Mouse (Mus musculus): ENCODE measurements at regions not wholly inside any gene's neighbourhood (a gene's known extent, or its start where the extent isn't known, plus 50 kb on each side); places are given as distances from the start of the nearest gene placed in this dataset.

DNA sequence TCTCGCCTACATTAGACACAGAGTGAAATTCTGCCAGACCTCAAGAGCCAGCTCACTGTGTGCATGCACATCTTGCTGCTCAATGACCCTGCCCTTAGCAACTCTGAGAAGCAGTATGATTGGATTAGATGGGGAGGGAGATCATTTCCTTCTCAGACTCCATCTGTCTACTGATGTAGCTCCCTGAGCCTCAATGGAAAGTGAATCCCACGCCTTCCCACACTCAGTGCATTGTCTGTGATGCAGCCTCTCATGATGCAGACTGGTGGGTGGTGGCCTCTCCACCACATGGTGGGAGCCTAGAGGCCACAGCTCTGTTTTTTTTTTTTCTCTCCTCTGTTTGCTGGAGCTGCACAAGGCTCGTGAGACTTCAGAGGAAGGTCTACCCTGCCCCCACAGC is 447.1 kb upstream of the Zmiz1 start:
- DNase-seq (ENCODE audit: low spot score), result no peak

DNA sequence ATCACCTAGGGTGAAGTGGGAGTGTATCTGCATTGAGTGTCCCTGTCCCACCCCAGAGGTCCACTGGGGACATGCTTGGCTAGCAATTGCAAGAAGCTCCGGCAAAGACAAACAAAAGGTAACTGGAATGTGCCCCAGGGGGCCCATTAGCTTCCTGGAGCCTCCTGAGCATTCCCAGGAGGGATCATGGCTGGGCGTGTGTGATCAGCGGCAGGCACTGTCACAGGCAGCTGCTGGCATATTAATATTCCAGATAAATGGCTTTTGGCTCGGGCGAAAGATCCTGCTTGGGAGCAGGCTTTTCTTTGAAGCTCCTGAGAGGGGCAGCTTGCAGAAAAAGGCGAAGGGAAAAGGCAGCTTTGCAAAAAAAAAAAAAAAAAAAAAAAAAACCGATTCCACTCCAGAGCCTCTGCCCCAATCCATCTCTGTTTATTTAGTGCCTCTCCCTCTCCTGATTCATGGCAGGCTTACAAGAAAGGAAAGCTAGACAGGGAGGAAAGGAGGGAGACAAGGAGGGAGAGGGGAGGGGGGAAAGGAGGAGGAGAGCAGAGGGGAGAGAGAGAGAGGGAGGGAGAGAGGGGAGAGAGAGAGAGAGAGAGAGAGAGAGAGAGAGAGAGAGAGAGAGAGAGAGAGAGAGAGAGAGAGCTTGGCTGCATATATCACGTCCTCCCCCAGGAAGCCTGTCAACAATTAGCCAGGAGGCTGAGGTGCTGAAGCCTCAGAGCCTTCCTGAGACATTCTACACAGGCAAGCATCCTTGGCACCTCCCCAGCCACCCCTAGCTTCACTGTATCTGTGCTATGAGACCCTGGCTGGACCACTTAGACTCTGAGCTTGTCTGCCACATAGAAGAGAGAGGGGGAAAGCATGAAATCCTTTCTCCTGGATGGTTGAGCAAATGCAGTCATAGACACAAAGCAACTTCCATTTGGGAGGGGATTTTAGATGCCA is 443.4 kb upstream of the Zmiz1 start:
- DNase-seq (ENCODE audit: low spot score), result peak; percentile 32

DNA sequence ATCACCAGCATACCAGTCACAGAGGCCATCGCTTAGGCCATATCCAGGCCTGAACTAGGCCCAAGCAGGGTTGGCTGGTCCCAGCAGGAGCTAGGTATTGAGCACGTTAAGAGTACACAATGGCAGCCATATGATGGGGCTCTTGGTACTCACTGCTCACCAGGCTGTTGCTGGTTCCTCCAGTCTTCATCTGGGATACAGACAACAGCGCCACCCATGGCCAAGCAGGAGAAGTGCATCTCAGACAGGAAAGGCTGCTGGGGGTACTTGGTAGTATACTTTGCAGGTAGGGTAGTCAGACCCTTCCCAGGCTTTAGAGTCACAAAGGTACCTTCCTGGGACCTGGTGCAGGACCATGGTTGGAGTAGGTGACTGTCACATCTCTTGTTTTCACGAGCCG is 441.1 kb upstream of the Zmiz1 start:
- no peak for DNase-seq (ENCODE audit: low spot score)

DNA sequence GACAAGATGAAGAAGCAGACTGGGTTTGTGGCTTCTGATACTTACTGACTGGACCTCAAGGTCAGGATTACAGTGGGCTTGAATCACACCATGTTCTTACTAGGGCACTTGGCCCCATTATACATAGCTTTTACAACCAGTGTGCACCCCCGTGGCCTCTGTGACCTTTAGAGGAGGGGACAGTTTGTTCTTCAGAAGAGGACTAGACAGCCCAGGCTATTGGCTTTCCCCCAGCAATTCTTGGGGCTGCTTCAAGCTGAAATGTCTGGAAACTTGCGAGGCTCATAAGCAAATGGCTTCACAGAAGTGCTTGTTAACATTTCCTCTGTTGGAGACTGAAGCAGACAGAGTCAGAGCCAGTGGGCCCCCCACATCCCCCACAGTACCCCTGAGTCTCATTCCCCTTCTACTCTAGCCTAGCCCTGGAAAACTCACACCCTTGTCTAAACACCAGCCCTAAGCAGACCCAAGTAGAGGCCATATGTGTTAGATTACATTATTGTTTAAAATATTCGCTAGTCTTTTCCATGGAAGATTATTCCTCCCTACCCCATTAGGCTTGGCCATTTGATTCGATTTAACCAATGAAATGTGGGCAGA is 439.6 kb upstream of the Zmiz1 start:
- DNase-seq (ENCODE audit: low spot score), result no peak

DNA sequence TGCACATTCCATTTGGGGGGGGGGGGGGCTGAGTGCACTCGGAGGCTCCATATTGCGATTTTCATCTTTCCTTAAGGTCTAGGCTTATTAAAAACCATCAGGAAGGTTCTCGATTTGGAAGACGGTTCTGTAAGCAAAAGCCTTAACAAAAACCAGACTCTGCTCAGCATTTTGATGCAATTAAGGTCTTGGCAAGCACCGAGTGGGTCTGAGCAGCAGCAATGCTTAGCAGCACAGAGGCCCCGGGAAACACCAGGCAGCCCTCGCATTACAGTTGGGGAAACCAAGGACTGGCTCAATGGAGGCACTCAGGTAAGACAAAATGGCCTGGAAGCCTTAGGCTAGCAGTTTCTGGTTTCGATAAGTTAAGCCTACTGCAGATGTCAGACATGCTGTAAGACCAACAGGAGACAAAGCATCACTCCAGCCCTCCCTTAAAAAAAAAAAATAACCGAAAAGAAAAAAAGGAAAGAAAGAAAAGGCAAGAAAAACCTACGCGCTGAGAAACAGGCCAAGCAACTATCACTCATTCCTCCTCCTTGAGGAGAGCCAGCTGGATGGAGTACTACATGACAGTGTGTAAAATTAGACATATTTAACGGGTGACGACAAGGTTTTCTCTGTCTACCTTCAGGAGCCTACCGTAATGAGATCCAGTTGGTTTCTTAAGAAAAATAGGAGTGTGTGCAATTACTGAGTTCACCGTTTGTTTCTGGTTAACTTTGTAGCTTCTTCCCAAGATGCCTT is 436.3 kb upstream of the Zmiz1 start:
- DNase-seq (ENCODE audit: low spot score), result no peak

DNA sequence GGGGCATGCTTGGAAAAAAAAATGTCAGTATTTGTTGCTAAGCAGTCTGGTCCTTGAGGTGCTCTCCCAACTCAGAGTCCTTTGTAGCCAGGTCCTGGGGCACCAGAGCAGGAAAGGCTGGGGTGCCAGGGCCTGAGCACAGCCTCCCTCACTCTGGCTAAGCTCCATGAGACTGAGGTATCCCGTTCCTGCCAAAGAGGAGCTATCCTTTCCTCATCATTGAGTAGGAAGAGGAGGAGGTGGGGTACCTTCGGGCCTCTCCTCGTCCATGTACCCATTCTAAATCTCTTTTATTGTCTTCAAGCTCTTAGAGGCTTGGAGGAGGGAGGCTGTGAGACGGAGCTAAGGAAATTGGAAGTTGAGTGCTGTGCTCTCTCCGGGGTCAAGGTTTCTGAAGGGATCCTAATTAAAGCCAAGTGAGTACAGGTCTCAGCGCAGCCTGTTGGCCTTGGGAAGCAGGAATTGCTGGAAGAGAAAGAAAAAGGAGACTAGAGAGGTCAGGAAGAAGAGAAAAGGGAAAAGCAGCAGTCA is 435.6 kb upstream of the Zmiz1 start:
- DNase-seq (ENCODE audit: low spot score), result no peak

DNA sequence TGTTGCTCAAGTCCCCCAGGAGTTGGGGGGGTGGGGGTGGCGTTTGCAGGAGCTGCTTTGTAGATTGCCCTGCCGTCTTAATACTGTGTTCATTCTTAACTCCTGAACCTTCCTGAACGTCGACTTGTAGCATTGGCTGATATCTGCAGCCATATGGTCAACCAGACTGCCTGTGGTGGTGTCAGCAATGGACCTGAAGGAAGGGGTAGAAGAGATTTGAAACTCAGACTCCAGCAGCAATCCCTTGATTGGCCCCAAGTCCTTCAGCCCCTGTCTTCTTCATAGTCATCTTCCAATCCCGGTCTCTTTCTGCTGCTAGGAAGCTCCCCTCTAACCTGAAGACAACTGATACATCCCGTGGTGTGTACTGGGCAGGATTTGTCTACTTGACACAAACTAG is 433.9 kb upstream of the Zmiz1 start:
- DNase-seq (ENCODE audit: low spot score), result no peak

DNA sequence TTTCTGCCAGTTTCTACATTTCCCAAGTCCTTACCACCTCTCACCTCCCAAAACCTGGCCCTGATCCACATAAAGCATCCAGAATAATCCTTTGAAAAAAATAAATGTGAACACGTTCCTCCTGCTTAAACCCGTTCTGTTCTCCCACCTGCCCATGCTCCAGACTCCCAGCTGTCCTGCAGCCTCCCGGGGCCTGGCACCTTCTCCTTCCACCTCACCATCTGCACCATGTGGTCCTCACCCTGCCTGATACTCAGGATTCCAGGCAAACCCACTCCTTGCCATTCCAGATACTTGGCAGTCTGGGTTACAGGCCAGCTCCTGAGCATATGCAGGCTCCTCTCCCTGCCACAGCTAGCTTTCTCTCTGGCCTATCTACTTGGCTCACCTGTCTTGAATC is 431.9 kb upstream of the Zmiz1 start:
- no peak for DNase-seq (ENCODE audit: low spot score)

DNA sequence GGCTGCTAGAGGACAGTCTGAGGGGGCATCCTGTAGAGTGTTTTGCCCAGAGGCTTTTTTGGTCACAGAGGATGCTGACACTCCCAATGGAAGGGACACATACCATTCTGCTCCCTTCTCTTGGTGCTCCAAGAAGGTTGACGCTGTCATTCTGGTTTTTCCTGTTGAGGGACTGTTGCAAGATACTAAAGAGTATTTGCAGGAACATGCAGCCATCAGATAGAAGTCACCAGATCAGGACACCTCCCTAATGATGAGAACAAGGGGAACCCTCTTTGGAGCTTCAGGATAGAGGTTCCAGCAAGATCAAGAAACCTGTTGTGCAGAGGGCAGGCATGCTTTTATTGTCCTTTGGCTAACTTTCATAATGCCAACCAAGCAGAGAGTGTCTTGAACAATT is 431.1 kb upstream of the Zmiz1 start:
- no peak for DNase-seq (ENCODE audit: low spot score)

DNA sequence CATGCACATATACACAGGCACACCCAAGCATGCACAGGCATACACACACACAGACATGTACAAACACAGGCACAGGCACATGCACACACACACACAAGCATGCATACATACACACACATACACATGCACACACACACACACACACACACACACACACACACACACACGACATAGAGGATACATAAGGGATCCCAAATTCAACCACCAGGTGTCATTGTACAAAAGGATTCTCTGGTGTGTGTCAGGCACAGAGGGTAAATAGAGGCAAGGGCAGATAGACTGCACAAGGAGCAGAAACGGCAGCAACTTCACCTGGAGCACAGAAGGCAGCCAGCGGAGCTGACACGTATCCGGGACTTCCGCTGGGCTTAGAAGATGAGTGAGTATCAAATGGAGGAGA is 428.1 kb upstream of the Zmiz1 start:
- no peak for DNase-seq (ENCODE audit: low spot score)

DNA sequence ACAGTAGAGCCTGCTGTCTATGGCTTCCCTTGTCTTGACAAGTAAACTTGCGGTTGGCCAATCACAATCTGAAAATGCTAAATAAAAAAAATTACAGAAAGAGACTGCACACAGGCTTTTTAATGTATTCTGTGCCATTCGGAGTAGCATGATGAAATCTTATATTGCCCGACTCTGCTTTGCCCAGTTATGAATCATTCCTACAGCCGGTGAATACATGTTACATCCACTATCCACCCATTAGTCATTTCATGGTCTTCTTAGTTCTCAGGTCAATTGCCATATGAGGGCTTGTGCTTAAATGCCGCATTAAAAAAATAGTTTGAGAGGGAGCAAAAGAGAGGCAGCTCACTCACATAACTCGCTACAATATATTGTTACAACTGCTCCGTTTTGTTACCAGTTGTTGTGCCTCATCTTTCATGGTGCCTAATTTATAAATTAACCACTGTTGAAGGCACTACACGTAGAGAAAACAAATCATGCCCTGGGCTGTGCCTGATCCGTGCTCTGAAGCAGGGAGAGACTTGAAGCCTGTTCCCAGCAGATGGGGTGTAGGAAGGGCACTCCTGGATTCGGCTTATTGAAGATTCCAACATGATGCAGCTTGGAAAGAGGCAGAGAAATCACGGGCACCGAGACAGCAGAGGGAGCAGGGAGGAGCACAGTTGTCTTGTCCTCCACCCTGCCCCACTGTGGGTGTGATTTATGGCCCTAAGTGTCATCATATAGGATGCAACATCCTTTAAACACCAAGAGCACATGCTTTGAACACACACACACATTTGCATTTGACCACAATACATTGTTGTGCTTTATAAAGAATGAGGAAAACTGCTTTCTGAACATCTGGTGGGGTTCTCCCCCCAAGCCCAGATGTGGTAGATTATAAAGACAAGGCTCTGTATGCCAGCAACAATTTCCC is 427.0 kb upstream of the Zmiz1 start:
- no peak for DNase-seq (ENCODE audit: low spot score)

DNA sequence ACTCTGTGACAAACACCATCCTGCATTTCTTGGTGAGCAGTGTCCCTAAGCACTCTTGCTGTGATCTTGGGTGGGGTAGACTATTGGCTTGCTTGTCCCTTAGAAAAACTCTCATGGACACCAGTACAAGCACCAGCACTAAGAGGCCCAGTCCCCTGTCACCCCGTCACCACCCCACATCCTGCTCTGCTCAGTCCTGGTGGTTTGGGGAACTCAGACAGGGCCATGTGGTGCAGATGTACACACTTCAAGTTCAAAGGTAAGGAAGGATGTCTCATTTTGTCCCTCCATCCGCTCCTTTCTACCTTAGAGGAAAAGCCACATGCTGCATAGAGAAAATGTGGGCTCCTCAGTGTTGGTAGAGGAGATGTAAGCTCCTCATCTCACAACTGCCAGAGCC is 426.1 kb upstream of the Zmiz1 start:
- DNase-seq (ENCODE audit: low spot score), result no peak

DNA sequence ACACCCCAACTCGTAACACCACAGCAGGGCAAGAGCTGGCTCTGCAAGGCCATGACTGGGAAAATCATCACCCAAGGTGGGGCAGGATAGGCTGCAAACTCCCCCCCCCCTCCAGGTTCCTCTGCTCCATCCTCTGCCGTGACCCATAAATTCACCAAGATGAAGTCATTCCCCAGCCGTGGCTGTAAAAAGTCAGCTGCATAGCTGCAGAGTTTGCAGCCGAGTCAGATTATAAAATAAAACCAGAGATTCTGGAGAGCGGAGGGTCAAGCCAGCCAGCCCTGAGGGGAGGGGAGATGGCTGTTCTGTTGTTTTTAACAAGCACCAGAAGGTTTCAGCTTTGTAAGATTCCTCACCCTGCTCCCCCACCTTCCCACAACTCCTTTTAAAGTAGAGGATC is 416.7 kb upstream of the Zmiz1 start:
- no peak for DNase-seq (ENCODE audit: low spot score)

DNA sequence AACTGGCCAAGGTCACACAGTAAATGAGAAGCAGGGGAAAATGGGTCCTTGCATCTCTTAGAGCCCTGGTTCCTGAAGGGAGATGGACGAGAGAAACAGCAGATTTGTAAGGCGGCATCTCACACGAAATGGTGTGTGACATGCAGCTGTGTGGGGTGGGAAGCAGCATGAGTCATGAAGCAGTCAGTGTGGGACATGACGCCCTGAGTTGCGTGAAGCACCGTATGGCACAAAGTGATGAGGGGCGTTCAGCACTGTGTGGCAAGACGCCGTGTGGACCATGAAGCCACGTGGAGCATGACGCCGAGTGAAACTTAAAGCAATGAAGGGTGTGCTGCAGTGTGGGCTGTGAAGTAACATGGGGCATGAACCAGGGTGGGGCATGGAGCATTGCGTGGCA is 414.9 kb upstream of the Zmiz1 start:
- no peak for DNase-seq (ENCODE audit: low spot score)

DNA sequence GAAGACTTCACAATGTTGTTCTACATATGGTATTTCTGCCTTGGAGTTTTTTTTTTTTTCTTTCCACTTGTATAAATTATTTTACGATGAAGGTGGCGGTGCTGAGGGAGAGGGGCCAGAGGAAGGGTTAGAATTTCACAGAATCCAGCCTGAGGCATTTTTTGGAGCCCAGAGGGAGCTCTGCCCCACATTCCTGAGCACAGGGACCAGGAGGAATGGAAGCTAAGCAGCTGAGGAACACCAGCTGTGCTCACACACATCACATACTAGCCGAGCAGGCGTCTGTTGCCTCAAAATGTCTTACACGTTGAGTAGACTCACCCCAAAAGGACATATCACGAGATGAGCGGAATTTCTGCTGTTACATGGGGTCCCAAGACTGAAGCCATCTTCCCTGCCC is 414.1 kb upstream of the Zmiz1 start:
- DNase-seq (ENCODE audit: low spot score), result no peak

DNA sequence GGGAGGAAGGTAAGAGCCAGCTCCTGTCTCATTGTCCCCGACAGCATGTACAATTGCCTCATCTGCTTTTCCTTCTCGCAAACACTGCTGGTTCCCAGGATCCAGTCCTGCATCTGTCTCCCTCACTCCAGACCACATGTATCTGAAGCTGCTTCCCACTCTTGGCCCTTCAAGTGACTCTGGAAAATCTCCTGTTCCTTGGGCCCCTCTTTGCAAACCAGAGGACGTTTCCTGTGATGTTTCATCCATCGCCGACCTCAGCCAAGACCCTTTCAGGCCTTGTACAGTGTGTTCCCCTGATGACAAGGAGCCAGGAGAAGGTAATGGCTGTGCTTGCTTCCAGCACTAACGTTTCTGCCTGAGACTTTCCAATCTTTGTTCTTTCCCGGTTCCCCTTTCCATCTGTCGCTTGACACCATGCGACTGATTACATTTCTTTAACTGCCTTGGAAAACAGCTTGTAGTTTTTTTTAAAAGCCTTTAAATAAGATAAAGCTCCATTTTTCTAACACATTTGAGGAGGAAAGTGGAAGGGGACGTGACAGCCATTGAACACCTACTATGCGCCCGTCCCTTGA is 408.2 kb upstream of the Zmiz1 start:
- DNase-seq (ENCODE audit: low spot score), result no peak

DNA sequence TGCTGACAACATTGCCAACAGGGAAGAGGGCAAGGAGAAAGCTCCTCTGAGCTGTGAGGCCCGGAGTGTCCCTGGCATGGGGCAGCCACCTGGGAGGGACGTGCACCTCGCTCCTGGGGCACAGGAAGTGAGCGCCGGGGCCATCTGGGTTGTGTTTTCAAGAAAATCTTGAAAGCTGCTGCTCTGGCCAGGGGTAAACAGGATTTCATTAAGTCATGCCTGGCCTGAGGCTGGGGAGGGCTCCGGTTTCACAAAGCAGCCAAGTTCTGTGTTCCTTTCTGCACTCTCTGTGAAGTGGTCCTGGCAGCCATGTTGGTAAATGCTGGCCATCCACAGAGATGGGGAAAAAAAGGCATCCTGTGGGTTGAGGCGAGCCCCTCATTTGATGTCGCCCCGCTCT is 406.8 kb upstream of the Zmiz1 start:
- no peak for DNase-seq (ENCODE audit: low spot score)

DNA sequence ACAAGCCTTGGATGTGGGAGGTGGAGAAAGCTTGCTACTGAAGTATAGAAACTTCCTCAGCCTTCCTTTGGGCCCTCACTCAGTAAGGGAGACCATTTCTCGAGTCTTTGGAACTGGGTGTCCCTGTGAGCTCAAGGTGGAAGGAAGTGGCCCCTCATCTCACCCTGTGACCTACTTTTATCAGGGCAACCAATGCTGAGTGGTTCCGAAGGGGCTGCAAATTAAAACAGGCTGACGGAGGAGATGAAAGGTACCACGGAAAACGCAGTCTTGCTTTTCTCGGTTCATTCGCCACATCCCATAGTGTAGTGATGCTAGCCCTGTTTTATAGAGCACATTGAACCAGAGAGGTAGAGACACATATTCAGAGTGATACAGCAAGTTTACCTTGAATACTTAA is 399.6 kb upstream of the Zmiz1 start:
- no peak for DNase-seq (ENCODE audit: low spot score)

DNA sequence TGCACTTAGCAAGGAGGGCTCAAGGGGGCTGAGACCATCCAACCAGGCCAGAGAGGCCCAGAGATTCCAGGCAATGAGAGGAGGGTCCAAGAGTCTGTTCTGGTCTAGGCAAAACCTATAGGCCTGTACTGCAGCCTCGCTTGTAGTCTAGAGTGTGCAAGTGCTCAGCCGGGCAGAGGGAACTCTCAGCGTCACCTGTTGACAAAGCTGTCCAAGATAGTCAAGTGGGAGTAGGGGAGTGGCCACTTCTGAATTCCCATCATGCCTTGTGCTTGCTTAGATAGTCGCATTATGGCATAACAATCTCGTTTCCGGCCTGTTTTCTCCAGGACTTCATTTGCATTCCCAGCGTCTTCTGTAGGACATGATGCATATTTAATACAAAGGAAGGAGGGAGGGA is 398.7 kb upstream of the Zmiz1 start:
- DNase-seq (ENCODE audit: low spot score), result no peak

DNA sequence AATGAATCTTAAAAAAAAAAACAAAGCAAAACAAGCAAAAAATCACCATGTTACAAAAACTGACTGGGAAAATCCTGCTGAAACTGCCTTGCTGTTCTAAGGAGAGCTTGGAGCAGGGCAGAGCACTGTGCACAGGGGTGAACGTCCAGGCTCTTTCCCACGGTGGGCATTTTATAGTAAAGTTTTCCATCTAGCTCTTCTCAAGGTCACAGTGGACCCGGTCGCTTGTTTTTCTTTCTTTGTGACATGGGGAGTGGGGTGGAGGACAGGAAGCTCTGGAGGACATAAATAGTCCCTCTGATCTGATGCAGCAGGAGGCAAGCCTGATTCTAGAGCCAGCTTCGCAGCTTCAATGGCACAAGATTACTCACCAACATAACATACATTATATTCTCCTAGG is 395.9 kb upstream of the Zmiz1 start:
- DNase-seq (ENCODE audit: low spot score), result no peak

DNA sequence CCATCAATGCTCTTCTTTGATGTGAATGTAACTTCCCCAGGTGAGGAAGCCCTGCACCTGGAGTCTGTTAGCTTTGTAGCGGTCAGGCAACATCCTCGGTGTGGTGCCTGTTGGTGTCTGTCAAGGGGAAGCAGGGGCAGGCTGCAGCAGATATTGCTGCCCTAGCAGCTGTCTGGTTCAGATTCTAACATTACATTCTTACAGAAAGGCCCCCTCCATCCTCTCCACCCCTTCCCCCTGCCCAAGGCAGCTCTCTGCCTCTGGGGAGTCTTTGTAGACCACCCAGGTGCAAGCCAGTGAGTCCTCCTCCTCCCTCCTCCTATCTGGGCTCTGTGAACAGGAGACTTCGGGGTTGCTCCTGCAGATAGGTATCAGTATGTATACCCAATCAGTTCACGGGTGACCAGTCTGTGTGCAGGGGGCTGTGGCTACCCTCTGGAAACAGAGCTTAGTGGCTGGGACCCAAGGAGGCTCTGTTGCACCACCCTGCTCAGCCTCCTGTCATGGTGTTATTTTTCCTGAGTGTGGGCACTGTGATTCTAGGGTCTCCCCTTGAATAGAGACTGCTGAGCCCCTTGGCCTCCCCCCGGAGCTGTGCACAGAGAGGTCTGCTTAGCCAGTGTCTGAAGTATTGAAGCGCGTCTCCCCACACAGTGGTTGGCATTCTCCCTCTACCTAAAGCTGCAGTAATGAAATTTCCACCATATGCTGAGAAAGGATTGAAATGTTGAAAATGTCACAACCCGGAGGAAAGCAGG is 394.6 kb upstream of the Zmiz1 start:
- DNase-seq (ENCODE audit: low spot score), result no peak
